Comparison of ENCODE assay signal across 8 mouse cellular contexts in genomic region chr12:17544209-17545106, GRCm38 (mm10). TPM values are rescaled to one million over a fixed set of nuclear protein-coding genes. Genes with fewer than 3 reads are reported as not detected.
A peak's percentile ranks its signal among the peaks of the same experiment; 100 is the strongest.
DNase-seq lines count a peak whose midpoint lies in the region; ATAC-seq lines count a peak whose summit lies in the region.

Odc1 (plus strand) TSS chr12:17544794.

- peaks cover 26% of the 10 kb centered on the region for H3K36me3 ChIP-seq in embryonic facial prominence, embryonic 14.5 days (ENCODE audit: control insufficient read depth, insufficient read depth, low read length)
- H3K36me3 ChIP-seq in kidney, embryonic 14.5 days (ENCODE audit: control insufficient read depth, insufficient read depth, low read length), result peaks cover 28% of the 10 kb centered on the region
- peaks cover 27% of the 10 kb centered on the region for H3K36me3 ChIP-seq in limb, embryonic 15.5 days

- ATAC-seq in embryonic facial prominence, embryonic 14.5 days (ENCODE audit: low read depth), result peak; percentile 96
- peak; percentile 98 for ATAC-seq in kidney, embryonic 14.5 days (ENCODE audit: low FRiP score, low TSS enrichment)
- peak; percentile 95 for ATAC-seq in limb, embryonic 15.5 days (ENCODE audit: insufficient number of reproducible peaks, low FRiP score, low TSS enrichment, low read depth)

- WGBS in embryonic facial prominence, embryonic 14.5 days, result 1% methylated on average over 33 of the region's 98 CpGs
- WGBS in kidney, embryonic 14.5 days, result under 1% methylated on average over 82 of the region's 98 CpGs
- under 1% methylated on average over 71 of the region's 98 CpGs for WGBS in limb, embryonic 15.5 days

- peak within 1 kb of the TSS; percentile 92 for H3K4me3 ChIP-seq in embryonic facial prominence, embryonic 14.5 days (ENCODE audit: low read depth, low read length)
- peak within 1 kb of the TSS; percentile 90 for H3K4me3 ChIP-seq in kidney, embryonic 14.5 days (ENCODE audit: low read length)
- peak within 1 kb of the TSS; percentile 91 for H3K4me3 ChIP-seq in limb, embryonic 15.5 days

- H3K9me3 ChIP-seq in embryonic facial prominence, embryonic 14.5 days (ENCODE audit: control insufficient read depth, low read length), result no peaks in the 10 kb centered on the region
- H3K9me3 ChIP-seq in kidney, embryonic 14.5 days (ENCODE audit: control insufficient read depth, low read length), result no peaks in the 10 kb centered on the region
- H3K9me3 ChIP-seq in limb, embryonic 15.5 days, result no peaks in the 10 kb centered on the region

- H3K9ac ChIP-seq in embryonic facial prominence, embryonic 14.5 days (ENCODE audit: low read depth, low read length), result peak within 1 kb of the TSS; percentile 91
- H3K9ac ChIP-seq in kidney, embryonic 14.5 days (ENCODE audit: low read depth, low read length), result peak within 1 kb of the TSS; percentile 89
- H3K9ac ChIP-seq in limb, embryonic 15.5 days, result peak within 1 kb of the TSS; percentile 78

- H3K27me3 ChIP-seq in embryonic facial prominence, embryonic 14.5 days (replicated peaks; ENCODE audit: control insufficient read depth, insufficient read depth, low read length), result no peaks in the 10 kb centered on the region
- no peaks in the 10 kb centered on the region for H3K27me3 ChIP-seq in kidney, embryonic 14.5 days (ENCODE audit: control insufficient read depth, insufficient read depth, low read length)
- H3K27me3 ChIP-seq in limb, embryonic 15.5 days, result no peaks in the 10 kb centered on the region

- peak within 1 kb of the TSS; percentile 86 for H3K27ac ChIP-seq in embryonic facial prominence, embryonic 14.5 days (replicated peaks; ENCODE audit: low read depth, low read length)
- peak within 1 kb of the TSS; percentile 81 for H3K27ac ChIP-seq in kidney, embryonic 14.5 days (ENCODE audit: low read depth, low read length)
- H3K27ac ChIP-seq in limb, embryonic 15.5 days, result peak within 1 kb of the TSS; percentile 87

- peak within 1 kb of the TSS; percentile 86 for H3K4me2 ChIP-seq in embryonic facial prominence, embryonic 14.5 days (ENCODE audit: low read depth, low read length)
- peak within 1 kb of the TSS; percentile 67 for H3K4me2 ChIP-seq in kidney, embryonic 14.5 days (replicated peaks; ENCODE audit: low read depth, low read length)
- peak within 1 kb of the TSS; percentile 79 for H3K4me2 ChIP-seq in limb, embryonic 15.5 days

- peak; percentile 93 for DNase-seq in 3T3-L1 (ENCODE audit: low read depth, low spot score)
- peak; percentile 98 for DNase-seq in adrenal gland, postnatal 4 days (ENCODE audit: low spot score in 2 of 2)
- peak; percentile 98 for DNase-seq in embryonic facial prominence, embryonic 14.5 days (ENCODE audit: low spot score)
- DNase-seq in heart, adult 8-10 months (ENCODE audit: low spot score), result peak; percentile 94
- DNase-seq in monocyte, adult 2 months (ENCODE audit: low read depth in 1 of 2, low spot score in 2 of 2), result peak; percentile 91 to 95
- peak; percentile 97 to 98 for DNase-seq in spleen, postnatal 36 days (ENCODE audit: low spot score in 2 of 2)

- peaks cover 13% of the 10 kb centered on the region for H3K4me1 ChIP-seq in embryonic facial prominence, embryonic 14.5 days (ENCODE audit: control insufficient read depth, insufficient read depth, low read length)
- H3K4me1 ChIP-seq in kidney, embryonic 14.5 days (ENCODE audit: control insufficient read depth, insufficient read depth, low read length), result 0 out of 2 replicates have a peak, but pooled peaks cover 13% of the 10 kb centered on the region
- H3K4me1 ChIP-seq in limb, embryonic 15.5 days, result peaks cover 8% of the 10 kb centered on the region

RNA-seq across cellular contexts. Expression of gene Odc1, which starts in this region (rescaled TPM):
- total RNA-seq in adrenal gland, postnatal 4 days (2021), result 100 to 1,000 TPM; 212 to 228 TPM
- polyA plus RNA-seq in embryonic facial prominence, embryonic 14.5 days (2014; fragmentation: Nextera tagmentation; extraction: Ambion mirVana), result 180 and 213 TPM in 2 replicates
- total RNA-seq in heart, adult 8-10 months (2022), result 10 to 100 TPM; 65.7 to 84.1 (median 79.2) TPM
- 236 and 296 TPM in 2 replicates for polyA plus RNA-seq in kidney, embryonic 14.5 days (2014; fragmentation: Nextera tagmentation; extraction: Ambion mirVana)
- polyA plus RNA-seq in limb, embryonic 15.5 days (2015; fragmentation: Nextera tagmentation; extraction: Ambion mirVana), result 144 and 148 TPM in 2 replicates

Comparison
In these comparisons a context has a peak if more than half of its experiments do, and no peak if none do; other contexts are left out.
1. Peak in every context shown above with its lines: DNase-seq, ATAC-seq, H3K4me3 ChIP-seq and H3K27ac ChIP-seq.